Mouse (Mus musculus) left cerebral cortex, adult 2 months (tissue): ENCODE measurements around the gene Ybx1. TPM values are rescaled to one million over a fixed set of nuclear protein-coding genes. Genes with fewer than 3 reads are reported as not detected.
"Not testable (repeated sequence)": the region's sequence is repeated elsewhere in the genome, so short reads cannot be mapped to it uniquely, and the experiment has no call there.

Experiments
- DNase-seq, 2 experiments: peaks; one replicate each; pipeline ENCODE4 v3.0.0; 2021 to 2022; ENCODE audit warnings: low spot score in 2 of 2, mixed read lengths in 1 of 2; ENCODE audit errors: extremely low spot score in 1 of 2
- H3K27ac ChIP-seq: fragments of 200-600 bp; 2 replicates; pipeline ENCODE4 v1.8.1; 2022
- H3K4me3 ChIP-seq: fragments of 200-600 bp; 2 replicates; pipeline ENCODE4 v1.8.1; 2022
- CTCF ChIP-seq: fragments of 200-600 bp; IDR thresholded peaks from 2 replicates; pipeline ENCODE4 v1.8.1; 2022; ENCODE audit warnings: antibody characterized with exemption, mild to moderate bottlenecking, moderate library complexity
- intact Hi-C: fragments of 180-260 bp; cut with DNase I; formaldehyde crosslinking; loops from one replicate; pipeline ENCODE4 v1.15.1; 2025
- total RNA-seq, 2 experiments: library from RNA; stranded (reverse); gene quantifications; 2 replicates each; pipeline ENCODE4 v1.2.3; 2021

The Ybx1 gene
- total RNA-seq, 2 experiments from 2014 or later, result 191 to 223 TPM

DNA sequence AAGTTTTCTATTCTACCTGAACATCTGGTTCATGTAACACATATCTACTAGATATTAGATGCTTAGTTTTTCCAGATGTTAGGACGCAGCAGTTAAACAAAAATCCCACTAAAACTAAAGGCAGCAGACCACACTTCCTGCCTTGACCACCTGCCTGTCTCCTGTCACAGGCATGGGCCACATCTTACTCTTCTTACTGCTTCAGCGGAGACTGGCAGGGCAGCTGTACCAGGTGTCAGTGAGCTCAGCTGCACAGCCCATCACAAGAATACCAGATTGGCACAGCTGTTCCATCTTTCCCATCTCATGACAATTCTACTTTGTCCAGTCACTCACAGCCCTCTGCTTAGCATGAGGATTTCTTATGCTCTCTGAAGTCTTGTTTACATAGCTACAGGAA, 3.0 kb upstream of the Ybx1 start:
- no peak for DNase-seq
- TF ChIP-seq CTCF, result no peak
- Histone ChIP-seq H3K4me3 (no peak overlapping the region), H3K27ac (no peak overlapping the region)
- intact Hi-C loops, result loop anchor here (10.0 kb wide), 1 partner anchor 237 kb away; the partner anchor contains the start of genes Foxj3 and Frg2f1

- intact Hi-C loops, result loop anchor here (2.0 to 10.0 kb wide), 2 partner anchors 26 to 240 kb away; partner anchors contain the start of genes Foxj3, Frg2f1 and Ppih
- Histone ChIP-seq H3K4me3 (peak overlapping the region; percentile 66), H3K27ac (peak overlapping the region; percentile 98)
- peak in 1 of 2 experiments; percentile 11 for DNase-seq
- TF ChIP-seq CTCF, result no peak
These were observed 690 bp upstream of the Ybx1 start for GRCm38 (mm10) chr4:119295134-119295453.

GRCm38 (mm10) chr4:119293574-119294258, 688 bp downstream of the Ybx1 start:
- no peak for TF ChIP-seq CTCF
- intact Hi-C loops, result loop anchor here (2.0 to 10.0 kb wide), 3 partner anchors 27 to 241 kb away; partner anchors contain the start of genes Foxj3, Frg2f1 and Ppih
- Histone ChIP-seq H3K27ac (peak overlapping the region; percentile 78), H3K4me3 (peak overlapping the region; percentile 66)
- peak; percentile 19 to 51 for DNase-seq

- DNase-seq, result peak; percentile 35 to 40
- Histone ChIP-seq H3K27ac (peak overlapping the region; percentile 22; the same call in 1 of the 2 replicates), H3K4me3 (peak overlapping the region; percentile 66)
- no peak for TF ChIP-seq CTCF
- intact Hi-C loops, result loop anchor here (2.0 to 10.0 kb wide), 2 partner anchors 48 to 242 kb away; partner anchors contain the start of genes Foxj3 and Frg2f1
These were observed 1.4 kb downstream of the Ybx1 start for GRCm38 (mm10) chr4:119292771-119293573.

- Histone ChIP-seq H3K27ac (no peak overlapping the region), H3K4me3 (peak overlapping the region; percentile 66)
- DNase-seq, result no peak
- no peak for TF ChIP-seq CTCF
- intact Hi-C loops, result loop anchor here (2.0 to 10.0 kb wide), 2 partner anchors 47 to 243 kb away; partner anchors contain the start of genes Foxj3 and Frg2f1
These were observed 2.5 kb downstream of the Ybx1 start for GRCm38 (mm10) chr4:119291921-119292320.

DNA sequence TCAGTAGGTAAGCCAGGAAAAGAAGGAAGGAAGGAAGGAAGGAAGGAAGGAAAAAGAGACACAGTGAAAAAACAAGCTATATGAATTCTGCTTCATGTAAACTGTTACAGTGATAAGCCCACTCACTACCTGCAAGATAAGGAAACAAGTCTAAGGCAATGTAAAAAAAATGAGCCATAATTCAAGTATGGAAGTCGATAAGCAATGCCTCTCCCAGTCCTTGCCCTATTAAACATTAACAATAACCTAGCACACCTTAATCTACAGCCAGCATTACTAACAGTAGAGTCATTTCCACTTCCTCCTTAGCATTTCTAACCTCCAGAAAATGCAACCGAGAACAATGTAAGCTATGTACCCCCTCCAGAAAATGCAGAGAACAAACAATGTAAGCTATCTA, 9.1 kb downstream of the Ybx1 start:
- H3K4me3 ChIP-seq, result no peak overlapping the region
- intact Hi-C loops, result no loop called here
- DNase-seq, result no peak
- TF ChIP-seq CTCF, result no peak
- H3K27ac ChIP-seq, result no peak overlapping the region

- TF ChIP-seq CTCF, result no peak
- no peak overlapping the region for H3K27ac ChIP-seq
- H3K4me3 ChIP-seq, result no peak overlapping the region
- no peak for DNase-seq
- intact Hi-C loops, result no loop called here
These were observed 9.5 kb downstream of the Ybx1 start for GRCm38 (mm10) chr4:119284861-119285260.

- DNase-seq, H3K27ac ChIP-seq, H3K4me3 ChIP-seq, intact Hi-C loops: not testable (repeated sequence)
These were observed 15.6 kb downstream of the Ybx1 start for GRCm38 (mm10) chr4:119278784-119279183.

DNA sequence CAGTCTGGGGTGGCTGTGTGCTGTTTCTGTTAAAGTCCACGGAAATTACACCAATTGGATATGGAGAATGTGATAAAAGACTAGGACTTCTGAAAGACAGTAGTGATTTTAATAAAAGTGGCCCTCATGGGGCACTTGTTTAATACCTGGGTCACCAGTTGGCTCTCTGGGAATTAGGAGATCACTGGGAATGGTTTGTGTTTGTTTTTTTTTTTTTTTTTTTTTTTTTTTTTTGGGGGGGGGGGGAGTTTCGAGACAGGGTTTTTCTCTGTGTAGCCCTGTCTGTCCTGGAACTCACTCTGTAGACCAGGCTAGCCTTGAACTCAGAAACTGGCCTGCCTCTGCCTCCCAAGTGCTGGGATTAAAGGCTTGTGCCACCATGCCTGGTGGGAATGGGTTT, 18.7 kb downstream of the Ybx1 start:
- peak overlapping the region; percentile 38; the same call in 1 of the 2 replicates for H3K27ac ChIP-seq
- intact Hi-C loops, result no loop called here
- H3K4me3 ChIP-seq, result no peak overlapping the region
- no peak for TF ChIP-seq CTCF
- no peak for DNase-seq

GRCm38 (mm10) chr4:119275226-119275625, 19.2 kb downstream of the Ybx1 start:
- Histone ChIP-seq H3K4me3 (no peak overlapping the region), H3K27ac (peak overlapping the region; percentile 38)
- intact Hi-C loops, result no loop called here
- TF ChIP-seq CTCF, result no peak; the same call in 1 of the 2 replicates
- no peak for DNase-seq

GRCm38 (mm10) chr4:119274627-119275026, 19.8 kb downstream of the Ybx1 start:
- Histone ChIP-seq H3K4me3 (no peak overlapping the region), H3K27ac (peak overlapping the region; percentile 38)
- DNase-seq, result no peak
- intact Hi-C loops, result no loop called here
- TF ChIP-seq CTCF, result no peak

DNA sequence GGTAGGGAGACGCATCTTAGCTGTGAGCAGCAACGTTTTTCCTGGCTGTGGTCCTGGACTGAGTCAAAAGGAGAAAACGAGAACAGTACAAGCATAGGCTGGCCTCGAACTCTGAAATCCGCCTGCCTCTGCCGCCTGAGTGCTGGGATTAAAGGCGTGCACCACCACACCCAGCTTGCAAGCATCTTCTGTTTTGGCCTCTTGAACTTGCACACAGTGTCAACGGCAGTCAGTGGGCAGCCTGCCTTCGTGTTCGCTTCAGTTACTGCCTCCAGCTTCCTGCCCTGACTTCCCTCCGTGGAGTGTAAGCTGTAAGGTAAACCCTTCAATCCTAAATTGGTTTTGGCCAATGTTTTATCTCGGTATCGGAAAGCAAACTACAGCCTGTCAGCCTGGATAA, 27.8 kb downstream of the Ybx1 start:
- no peak for DNase-seq
- intact Hi-C loops, result no loop called here
- no peak for TF ChIP-seq CTCF
- no peak overlapping the region for H3K4me3 ChIP-seq
- no peak overlapping the region for H3K27ac ChIP-seq
